Mouse (Mus musculus) left cerebral cortex, postnatal 25 days (tissue): ENCODE results near the gene Ercc2. TPM values are rescaled to one million over a fixed set of nuclear protein-coding genes. Genes with fewer than 3 reads are reported as not detected.

Experiments
- DNase-seq, 2 experiments: peaks; one replicate each; pipeline ENCODE4 v3.0.0; 2022; ENCODE audit warnings: low spot score in 2 of 2, mixed read lengths in 1 of 2
- intact Hi-C: fragments of 180-260 bp; cut with DNase I; formaldehyde crosslinking; loops from one replicate; pipeline ENCODE4 v1.15.1; 2025
- total RNA-seq, 2 experiments: library from RNA; stranded (reverse); gene quantifications; 2 replicates each; pipeline ENCODE4 v1.2.3; 2021

Ercc2 gene
- 10 to 100 TPM; 31.9 to 32.3 TPM for total RNA-seq

- DNase-seq = peak; percentile 98 to 99
- intact Hi-C loops = no loop called here
Measured at GRCm38 (mm10) chr7:19381377-19382165, at the start of gene Ercc2. TSS of gene Ercc2 (plus strand) at chr7:19382010.

GRCm38 (mm10) chr7:19332709-19333352 lies 49.0 kb upstream of the Ercc2 start:
- intact Hi-C loops = no loop called here
- peak; percentile 85 to 94 for DNase-seq

- intact Hi-C loops = no loop called here
Measured at GRCm38 (mm10) chr7:19335583-19335982, 46.2 kb upstream of the Ercc2 start.

GRCm38 (mm10) chr7:19337122-19337521 lies 44.7 kb upstream of the Ercc2 start:
- DNase-seq = peak in 1 of 2 experiments; percentile 73
- intact Hi-C loops = no loop called here

More at GRCm38 (mm10) chr7:19335583-19335982, 46.2 kb upstream of the Ercc2 start:
- DNase-seq = no peak

- intact Hi-C loops = no loop called here
Measured at GRCm38 (mm10) chr7:19338060-19338459, 43.8 kb upstream of the Ercc2 start.

GRCm38 (mm10) chr7:19338596-19338995 lies 43.2 kb upstream of the Ercc2 start:
- intact Hi-C loops = no loop called here
- DNase-seq = no peak

More at GRCm38 (mm10) chr7:19338060-19338459, 43.8 kb upstream of the Ercc2 start:
- DNase-seq = no peak

- intact Hi-C loops = no loop called here
- DNase-seq = no peak
Measured at GRCm38 (mm10) chr7:19341250-19341649, 40.6 kb upstream of the Ercc2 start.

GRCm38 (mm10) chr7:19341761-19342409 lies 39.9 kb upstream of the Ercc2 start:
- DNase-seq = peak; percentile 54 to 80
- intact Hi-C loops = loop anchor here (2.0 kb wide), 2 partner anchors 103 to 113 kb away; partner anchors contain the start of gene Opa3

- intact Hi-C loops = loop anchor here (1.0 to 2.0 kb wide), 3 partner anchors 42 to 114 kb away; partner anchors contain the start of gene Opa3
- peak; percentile 89 to 94 for DNase-seq
Measured at GRCm38 (mm10) chr7:19342481-19343027, 39.3 kb upstream of the Ercc2 start.

GRCm38 (mm10) chr7:19343210-19343808 lies 38.5 kb upstream of the Ercc2 start:
- peak; percentile 73 to 84 for DNase-seq
- intact Hi-C loops = loop anchor here (1.0 to 2.0 kb wide), 3 partner anchors 43 to 115 kb away; partner anchors contain the start of gene Opa3

- intact Hi-C loops = no loop called here
- DNase-seq = no peak
Measured at GRCm38 (mm10) chr7:19344237-19344847, 37.5 kb upstream of the Ercc2 start, which contains the start of gene Ercc1. TSS of gene Ercc1 (plus strand) at chr7:19344778.

- intact Hi-C loops = no loop called here
- peak; percentile 94 to 98 for DNase-seq
Measured at GRCm38 (mm10) chr7:19344938-19345471, 36.8 kb upstream of the Ercc2 start.

GRCm38 (mm10) chr7:19349188-19349915 lies 32.5 kb upstream of the Ercc2 start:
- intact Hi-C loops = no loop called here
- no peak for DNase-seq

- intact Hi-C loops = no loop called here
Measured at GRCm38 (mm10) chr7:19350221-19350620, 31.6 kb upstream of the Ercc2 start.

GRCm38 (mm10) chr7:19354991-19355390 lies 26.8 kb upstream of the Ercc2 start:
- no peak for DNase-seq
- intact Hi-C loops = no loop called here

More at GRCm38 (mm10) chr7:19350221-19350620, 31.6 kb upstream of the Ercc2 start:
- DNase-seq = no peak

- intact Hi-C loops = no loop called here
- no peak for DNase-seq
Measured at GRCm38 (mm10) chr7:19356311-19356710, 25.5 kb upstream of the Ercc2 start.

- intact Hi-C loops = no loop called here
- DNase-seq = no peak
Measured at GRCm38 (mm10) chr7:19357381-19358375, 24.1 kb upstream of the Ercc2 start.
